Mouse (Mus musculus) ES-E14 (cell line): Measurements from ENCODE around the gene Gbp2b.

Experiments
- CHD2 ChIP-seq: IDR thresholded peaks from 2 replicates; pipeline ENCODE4 v1.6.1; 2014; ENCODE audit warnings: mild to moderate bottlenecking, low read depth, low read length, inconsistent platforms
- HCFC1 ChIP-seq: IDR thresholded peaks from 2 replicates; pipeline ENCODE4 v1.6.1; 2012; ENCODE audit warnings: low read length, inconsistent platforms, borderline replicate concordance; ENCODE audit not compliant: insufficient read depth
- MAFK ChIP-seq: IDR thresholded peaks from 2 replicates; pipeline ENCODE4 v1.6.1; 2014; ENCODE audit warnings: mild to moderate bottlenecking, low read depth, low read length, inconsistent platforms; ENCODE audit not compliant: insufficient read depth
- ZNF384 ChIP-seq: IDR thresholded peaks from 2 replicates; pipeline ENCODE4 v1.6.1; 2012; ENCODE audit warnings: low read depth, low read length, inconsistent platforms

DNA sequence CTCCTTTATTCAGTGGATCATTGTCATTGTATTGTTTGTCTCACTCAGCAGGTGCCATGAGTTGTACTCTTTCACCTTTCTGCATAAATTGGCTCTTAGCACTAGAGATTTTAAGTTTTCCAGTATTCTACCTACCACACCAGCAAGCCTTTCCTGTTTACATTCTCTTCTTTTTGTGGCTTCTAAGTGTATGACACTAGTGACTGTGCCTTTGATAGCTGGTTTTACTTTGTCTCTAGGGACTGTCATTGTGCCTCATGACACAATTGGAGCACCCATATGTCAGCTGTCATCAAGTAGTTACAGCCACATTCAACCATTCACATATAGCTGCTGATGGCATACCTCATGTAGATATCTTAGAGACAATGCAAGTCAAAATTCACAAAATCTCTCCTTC lies 7.0 kb downstream of the Gbp2b start:
- TF ChIP-seq ZNF384 (no peak), MAFK (no peak), CHD2 (no peak), HCFC1 (no peak)
